Mouse (Mus musculus) ES-CJ7 (cell line): ENCODE results near the gene Snapin.

ENCODE experiments used
- DNase-seq: peaks from one replicate; pipeline ENCODE4 v3.0.0; 2011; ENCODE audit warnings: low read depth, low spot score

Gene Snapin

GRCm38 (mm10) chr3:90454931-90455330, 35.9 kb downstream of the Snapin start:
- peak; percentile 71 for DNase-seq

GRCm38 (mm10) chr3:90451396-90452095, 39.3 kb downstream of the Snapin start:
- peak; percentile 73 for DNase-seq

GRCm38 (mm10) chr3:90450874-90451273, 40.0 kb downstream of the Snapin start:
- DNase-seq: peak; percentile 38

GRCm38 (mm10) chr3:90448626-90449025, 42.2 kb downstream of the Snapin start:
- DNase-seq: peak; percentile 42

- DNase-seq: no peak
Observed at GRCm38 (mm10) chr3:90447123-90447494, 43.7 kb downstream of the Snapin start.

GRCm38 (mm10) chr3:90446389-90447122, 44.3 kb downstream of the Snapin start:
- DNase-seq: peak; percentile 99

GRCm38 (mm10) chr3:90445417-90446200, 45.2 kb downstream of the Snapin start:
- peak; percentile 51 for DNase-seq

- DNase-seq: peak; percentile 34
Observed at GRCm38 (mm10) chr3:90443977-90444376, 46.9 kb downstream of the Snapin start.

GRCm38 (mm10) chr3:90440756-90441155, 50.1 kb downstream of the Snapin start:
- DNase-seq: no peak
